Mouse (Mus musculus) hindbrain, embryonic 16.5 days (tissue): ENCODE measurements around the gene Atg9b. TPM values are rescaled to one million over a fixed set of nuclear protein-coding genes. Genes with fewer than 3 reads are reported as not detected.

Experiments
- ATAC-seq: fragments of 200-750 bp; cut with Nextera tagmentation; 2 replicates; pipeline ENCODE4 v1.8.0; 2017; ENCODE audit warnings: moderate TSS enrichment, moderate library complexity
- H3K27ac ChIP-seq: fragments of 300-500 bp; sonication (generic); 2 replicates; pipeline ENCODE4 v1.5.1; 2014; ENCODE audit warnings: low read depth, mild to moderate bottlenecking, control low read depth, low read length, moderate library complexity
- H3K27me3 ChIP-seq: fragments of 300-500 bp; sonication (generic); replicated peaks from 2 replicates; pipeline ENCODE4 v1.6.1; 2014; ENCODE audit warnings: low read length; ENCODE audit not compliant: control insufficient read depth, insufficient read depth
- H3K36me3 ChIP-seq: fragments of 300-500 bp; sonication (generic); 2 replicates; pipeline ENCODE4 v1.6.1; 2014; ENCODE audit warnings: mild to moderate bottlenecking, low read length, moderate library complexity, mixed read lengths; ENCODE audit not compliant: control insufficient read depth, insufficient read depth
- H3K4me1 ChIP-seq: fragments of 300-500 bp; sonication (generic); 2 replicates; pipeline ENCODE4 v1.6.1; 2014; ENCODE audit warnings: low read depth, low read length; ENCODE audit not compliant: control insufficient read depth, insufficient read depth
- H3K4me2 ChIP-seq: fragments of 300-500 bp; sonication (generic); 2 replicates; pipeline ENCODE4 v1.6.1; 2014; ENCODE audit warnings: mild to moderate bottlenecking, low read length, control low read depth, moderate library complexity
- H3K4me3 ChIP-seq: fragments of 300-500 bp; sonication (generic); 2 replicates; pipeline ENCODE4 v1.5.1; 2014; ENCODE audit warnings: mild to moderate bottlenecking, low read length, control low read depth, moderate library complexity
- H3K9ac ChIP-seq: fragments of 300-500 bp; sonication (generic); 2 replicates; pipeline ENCODE4 v1.6.1; 2014; ENCODE audit warnings: low read depth, mild to moderate bottlenecking, control low read depth, low read length, moderate library complexity
- H3K9me3 ChIP-seq: fragments of 300-500 bp; sonication (generic); 2 replicates; pipeline ENCODE4 v1.6.1; 2014; ENCODE audit warnings: mild to moderate bottlenecking, low read length, moderate library complexity; ENCODE audit not compliant: control insufficient read depth
- WGBS: fragments of 180-500 bp; shearing (Covaris S2); extraction: QIAGEN DNeasy Blood & Tissue Kit; methylation state at CpG from one replicate; pipeline ENCODE4 v1.1.7; 2014; 5-methylcytosine and 5-hydroxymethylcytosine counted together
- polyA plus RNA-seq: library from polyadenylated mRNA; unstranded; fragments of >200 nt; fragmentation: Nextera tagmentation; extraction: Ambion mirVana; gene quantifications from 2 replicates; pipeline ENCODE4 v1.2.1, GENCODE M21; 2015

Atg9b gene
- polyA plus RNA-seq, 1 experiment from 2014 or later = 4.6 TPM

DNA sequence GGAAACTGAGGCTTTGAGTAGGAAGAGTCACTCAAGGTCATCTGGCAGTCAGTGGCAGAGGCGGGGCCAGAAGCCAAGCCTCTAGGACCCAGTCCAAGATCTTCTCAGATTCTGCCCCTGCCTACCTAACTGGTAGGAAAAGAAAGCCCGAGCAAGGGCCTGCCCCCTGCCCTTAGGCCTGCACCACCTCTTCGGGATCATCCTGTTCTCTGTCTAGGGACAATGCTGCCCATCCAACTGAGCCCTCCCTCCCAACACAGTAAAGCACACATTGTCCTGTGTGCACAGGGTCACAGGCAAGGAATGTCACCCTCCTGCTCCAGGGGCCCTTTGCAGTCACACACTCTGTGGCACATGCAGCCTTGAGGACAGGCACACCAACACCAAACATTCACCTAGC is 41.9 kb downstream of the Atg9b start:
- no peak for ATAC-seq
- 41% methylated on average over 3 of the region's 3 CpGs for WGBS
- H3K9ac ChIP-seq = peak overlapping the region; percentile 89; the same call in 1 of the 2 replicates
- H3K4me2 ChIP-seq = peak overlapping the region; percentile 82
- H3K27me3 ChIP-seq = no peaks in the 10 kb centered on the region
- H3K27ac ChIP-seq = no peak overlapping the region
- H3K9me3 ChIP-seq = no peaks in the 10 kb centered on the region
- H3K4me1 ChIP-seq = peaks cover 45% of the 10 kb centered on the region
- H3K36me3 ChIP-seq = no peaks in the 10 kb centered on the region
- peak overlapping the region; percentile 77 for H3K4me3 ChIP-seq

DNA sequence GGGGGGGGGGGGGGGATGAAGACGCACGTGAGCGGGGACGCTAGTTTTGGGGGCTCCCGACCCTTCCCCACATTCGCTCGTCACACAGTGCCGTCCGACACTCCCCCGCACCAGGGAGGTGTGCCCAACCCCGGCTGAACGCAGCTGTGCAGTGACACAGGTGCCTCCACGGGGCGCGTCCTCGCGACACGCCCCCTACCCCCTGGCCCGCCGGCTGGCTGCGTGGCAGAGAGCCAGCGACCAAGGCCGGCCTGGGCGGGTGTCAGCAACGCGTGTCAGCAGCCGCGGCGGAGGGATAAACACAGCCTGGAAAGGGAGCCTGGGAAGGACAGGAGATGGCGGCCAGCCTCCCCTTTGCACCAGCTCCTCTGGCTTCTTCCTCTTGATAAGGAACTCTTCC is 43.4 kb downstream of the Atg9b start:
- under 1% methylated on average over 23 of the region's 30 CpGs for whole genome bisulfite sequencing
- Histone ChIP-seq H3K4me3 (peak overlapping the region; percentile 61), H3K9ac (peak overlapping the region; percentile 67), H3K27me3 (no peaks in the 10 kb centered on the region), H3K36me3 (no peaks in the 10 kb centered on the region), H3K27ac (peak overlapping the region; percentile 72), H3K9me3 (no peaks in the 10 kb centered on the region), H3K4me2 (peak overlapping the region; percentile 98), H3K4me1 (peaks cover 61% of the 10 kb centered on the region)
- ATAC-seq = no peak

DNA sequence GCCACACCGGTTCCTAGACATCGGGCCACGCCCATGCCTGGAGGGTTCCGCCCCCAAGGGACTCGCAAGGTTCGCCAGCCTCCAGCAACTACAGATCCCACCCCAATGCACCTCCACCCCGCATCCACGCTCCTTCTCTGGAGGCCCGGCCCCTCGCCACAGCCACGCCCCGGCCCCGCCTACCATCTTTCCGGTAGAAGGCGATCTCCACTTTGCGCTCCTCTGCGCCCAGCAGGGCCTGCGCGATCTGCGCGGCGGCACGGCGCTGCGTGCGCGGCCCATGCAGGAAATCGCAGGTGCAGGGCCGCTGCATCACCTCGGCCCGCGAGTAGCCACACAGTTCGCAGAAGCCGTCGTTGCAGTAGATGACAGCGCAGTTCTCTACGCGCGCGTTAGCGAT is 43.8 kb downstream of the Atg9b start:
- WGBS = 0% methylated on average over 28 of the region's 41 CpGs
- peak overlapping the region; percentile 98 for H3K4me2 ChIP-seq
- peak; percentile 13 for ATAC-seq

DNA sequence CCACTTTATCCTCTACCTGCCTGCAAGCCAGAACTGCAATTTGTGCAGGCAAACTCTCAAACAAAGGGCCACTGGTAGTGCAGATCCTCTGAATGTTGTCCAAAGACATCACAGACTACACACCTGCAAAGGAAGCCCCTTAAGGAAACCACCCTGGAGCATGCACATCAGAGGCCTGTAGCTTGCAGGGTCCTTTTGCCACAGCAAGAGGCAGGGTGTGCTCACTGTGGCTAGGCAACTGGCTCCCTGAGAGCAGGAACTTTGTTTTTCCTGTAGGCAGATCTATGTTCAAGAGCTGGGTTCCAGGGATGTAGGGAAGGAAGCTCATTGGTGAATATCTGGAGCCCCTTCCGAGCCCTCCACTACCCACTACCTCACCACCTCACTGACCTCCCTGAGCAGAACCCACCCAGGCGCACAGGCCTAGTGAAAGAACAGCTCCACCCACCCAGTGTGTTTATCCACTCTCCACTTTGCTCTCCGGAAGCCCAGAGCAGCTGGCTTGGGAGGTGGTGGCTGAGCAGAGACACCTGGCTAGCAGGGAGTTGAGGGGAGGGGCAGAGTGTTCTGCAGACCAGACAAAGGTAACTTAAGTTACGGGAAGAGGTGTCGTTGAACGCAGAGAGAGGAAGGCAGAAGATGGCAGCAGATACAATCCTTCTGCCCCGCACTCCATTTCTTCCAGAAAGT is 44.6 kb downstream of the Atg9b start:
- H3K4me2 ChIP-seq = peak overlapping the region; percentile 98
- H3K9ac ChIP-seq = no peak overlapping the region; the same call in 1 of the 2 replicates
- H3K36me3 ChIP-seq = no peaks in the 10 kb centered on the region
- ATAC-seq = no peak
- WGBS = 65% methylated on average over 7 of the region's 7 CpGs
- no peaks in the 10 kb centered on the region for H3K27me3 ChIP-seq
- no peaks in the 10 kb centered on the region for H3K9me3 ChIP-seq
- peak overlapping the region; percentile 61 for H3K4me3 ChIP-seq
- peaks cover 56% of the 10 kb centered on the region for H3K4me1 ChIP-seq
- no peak overlapping the region for H3K27ac ChIP-seq

More for the DNA sequence above, 43.8 kb downstream of the Atg9b start:
- no peaks in the 10 kb centered on the region for H3K27me3 ChIP-seq
- peaks cover 63% of the 10 kb centered on the region for H3K4me1 ChIP-seq
- peak overlapping the region; percentile 61 for H3K4me3 ChIP-seq
- peak overlapping the region; percentile 67 for H3K9ac ChIP-seq
- no peaks in the 10 kb centered on the region for H3K9me3 ChIP-seq
- H3K27ac ChIP-seq = peak overlapping the region; percentile 72
- no peaks in the 10 kb centered on the region for H3K36me3 ChIP-seq

DNA sequence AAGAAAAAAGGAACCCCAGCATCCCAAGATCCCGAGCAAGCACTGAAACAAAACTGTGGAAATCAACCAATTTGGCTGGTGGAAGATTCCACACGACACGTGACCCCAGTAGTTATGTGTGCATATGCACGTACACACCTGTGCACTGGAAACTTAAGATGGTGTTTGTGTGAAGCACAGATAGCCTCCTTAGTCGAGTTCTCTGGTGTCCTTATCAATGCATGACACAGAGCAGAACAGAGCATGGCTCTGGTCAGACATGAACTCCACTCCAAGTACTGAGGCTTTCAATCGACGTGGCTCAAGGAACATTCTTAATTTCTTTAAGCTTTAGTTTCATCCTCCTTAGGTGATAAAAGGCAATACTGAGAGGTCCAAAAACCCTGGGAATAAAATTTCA is 45.6 kb downstream of the Atg9b start:
- Histone ChIP-seq H3K27me3 (no peaks in the 10 kb centered on the region), H3K9me3 (no peaks in the 10 kb centered on the region), H3K9ac (no peak overlapping the region), H3K27ac (no peak overlapping the region), H3K4me2 (no peak overlapping the region), H3K4me1 (peaks cover 51% of the 10 kb centered on the region), H3K36me3 (no peaks in the 10 kb centered on the region), H3K4me3 (no peak overlapping the region)
- 96% methylated on average over 7 of the region's 7 CpGs for WGBS
- ATAC-seq = no peak

DNA sequence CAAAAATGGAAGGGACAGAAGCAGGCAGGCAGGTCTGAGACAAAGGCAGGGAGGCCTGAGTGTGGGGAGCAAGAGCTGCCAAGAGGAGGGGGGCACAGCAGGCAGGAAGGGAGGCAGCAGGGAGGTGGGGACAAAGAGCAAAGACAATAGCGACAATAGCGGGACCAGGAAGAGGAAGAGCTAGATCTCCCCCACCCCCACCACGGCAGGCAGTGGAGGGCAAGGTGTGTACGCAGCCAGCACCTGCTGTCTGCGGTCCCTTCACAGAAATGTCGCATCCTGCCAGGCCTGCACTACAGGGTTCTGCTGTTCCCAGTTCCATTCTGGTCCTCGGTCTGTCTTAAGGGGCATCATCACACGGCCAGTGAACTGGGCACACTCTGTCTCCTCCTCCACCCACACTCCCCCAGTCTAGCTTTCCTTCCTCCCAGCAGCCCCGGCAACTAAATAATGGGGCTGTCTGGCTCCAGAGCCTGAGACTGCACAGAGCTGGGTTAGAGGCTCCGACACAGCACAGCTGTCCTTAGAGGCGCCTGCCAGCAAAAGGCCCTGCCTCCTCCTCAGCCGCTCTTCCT is 47.4 kb downstream of the Atg9b start:
- H3K27ac ChIP-seq = peak overlapping the region; percentile 84

DNA sequence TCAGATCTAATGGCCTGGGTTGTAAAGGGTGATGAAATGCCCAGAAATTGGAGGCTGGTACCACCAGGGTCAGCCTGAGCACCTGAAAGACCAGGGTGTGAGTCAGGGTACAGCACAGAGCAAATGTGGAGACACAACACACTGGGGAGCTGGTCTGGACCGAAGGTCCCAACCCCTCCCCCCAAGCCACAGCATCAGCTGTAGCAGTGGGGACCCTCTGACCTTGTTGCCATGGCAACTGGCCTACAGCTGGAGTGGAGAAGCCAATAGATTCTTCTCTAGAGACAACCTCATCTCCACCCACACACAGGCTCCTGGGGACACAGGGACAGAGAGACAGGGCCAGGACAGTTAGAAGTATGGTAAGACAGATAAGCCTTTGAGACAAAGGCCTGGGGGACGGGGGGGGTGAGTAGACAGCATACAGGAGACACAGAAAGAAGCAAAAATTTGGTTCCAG is 47.9 kb downstream of the Atg9b start:
- Histone ChIP-seq H3K36me3 (no peaks in the 10 kb centered on the region), H3K4me2 (peak overlapping the region; percentile 40), H3K9me3 (no peaks in the 10 kb centered on the region), H3K4me3 (no peak overlapping the region), H3K4me1 (peaks cover 34% of the 10 kb centered on the region), H3K9ac (peak overlapping the region; percentile 67), H3K27ac (peak overlapping the region; percentile 84), H3K27me3 (no peaks in the 10 kb centered on the region)
- peak; percentile 34; the same call in 1 of the 2 replicates for ATAC-seq
- 9% methylated on average over 2 of the region's 2 CpGs for WGBS

More for the DNA sequence above, 47.4 kb downstream of the Atg9b start:
- Histone ChIP-seq H3K4me3 (no peak overlapping the region), H3K36me3 (no peaks in the 10 kb centered on the region), H3K4me1 (peaks cover 38% of the 10 kb centered on the region), H3K27me3 (no peaks in the 10 kb centered on the region), H3K9me3 (no peaks in the 10 kb centered on the region), H3K9ac (peak overlapping the region; percentile 67), H3K4me2 (peak overlapping the region; percentile 40)
- peak; percentile 71 for ATAC-seq
- 4% methylated on average over 12 of the region's 12 CpGs for WGBS

DNA sequence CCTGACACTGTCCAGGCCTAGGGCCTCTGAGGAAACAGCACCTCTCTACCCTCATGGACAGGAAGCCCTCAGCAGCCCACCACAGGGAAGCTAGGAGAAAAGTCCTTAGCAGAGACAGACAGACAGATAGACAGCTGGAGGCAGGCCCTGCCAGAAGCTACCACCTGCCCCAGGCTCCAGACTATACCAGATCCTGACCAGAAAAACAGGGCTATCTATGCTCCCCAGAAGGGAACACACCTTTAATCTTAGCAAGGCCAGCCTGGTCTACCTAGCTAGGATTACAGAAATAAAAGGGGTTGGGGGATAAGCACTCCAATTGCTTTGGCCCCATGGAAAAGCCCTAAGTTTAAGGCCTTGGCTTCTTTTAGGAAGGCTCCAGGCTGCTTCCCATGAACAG is 48.6 kb downstream of the Atg9b start:
- no peak overlapping the region for H3K4me2 ChIP-seq
- ATAC-seq = no peak
- H3K4me1 ChIP-seq = peaks cover 29% of the 10 kb centered on the region
- no peaks in the 10 kb centered on the region for H3K27me3 ChIP-seq
- H3K9me3 ChIP-seq = no peaks in the 10 kb centered on the region
- no peak overlapping the region for H3K4me3 ChIP-seq
- no peaks in the 10 kb centered on the region for H3K36me3 ChIP-seq
- H3K9ac ChIP-seq = peak overlapping the region; percentile 67; the same call in 1 of the 2 replicates
- H3K27ac ChIP-seq = peak overlapping the region; percentile 84

DNA sequence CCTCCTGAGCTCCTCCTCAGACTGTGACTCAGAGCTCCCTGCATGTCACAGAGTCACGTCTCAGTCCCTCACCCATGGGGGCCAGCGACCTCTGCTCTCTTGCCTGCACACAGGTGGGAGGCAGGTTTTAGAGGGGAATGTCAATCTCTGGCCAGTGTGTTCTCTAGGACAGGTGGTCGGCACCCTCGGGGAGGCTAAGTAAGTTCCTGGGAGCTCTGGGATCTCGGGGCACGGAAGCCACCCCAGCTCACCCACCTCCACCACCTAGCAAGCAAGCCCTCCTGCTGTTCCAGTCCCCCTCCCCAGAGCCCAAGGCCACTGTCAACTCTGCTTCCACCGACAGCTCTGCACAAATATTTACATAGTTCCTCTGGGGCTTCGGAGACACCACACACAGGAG is 49.0 kb downstream of the Atg9b start:
- no peak for ATAC-seq
- H3K4me1 ChIP-seq = peaks cover 30% of the 10 kb centered on the region
- H3K4me2 ChIP-seq = no peak overlapping the region
- no peak overlapping the region for H3K4me3 ChIP-seq
- no peak overlapping the region for H3K27ac ChIP-seq
- H3K27me3 ChIP-seq = no peaks in the 10 kb centered on the region
- no peaks in the 10 kb centered on the region for H3K36me3 ChIP-seq
- H3K9me3 ChIP-seq = no peaks in the 10 kb centered on the region
- 51% methylated on average over 8 of the region's 8 CpGs for WGBS
- peak overlapping the region; percentile 67; the same call in 1 of the 2 replicates for H3K9ac ChIP-seq
